Mouse (Mus musculus): ENCODE data around the gene Tspan17. TPM values are rescaled to one million over a fixed set of nuclear protein-coding genes. Genes with fewer than 3 reads are reported as not detected.

Tspan17 gene
- polyA plus RNA-seq, 1 experiment = 23.1 TPM

GRCm38 (mm10) chr13:54837471-54837889, 48.3 kb downstream of the Tspan17 start:
- peak; percentile 73 for DNase-seq (ENCODE audit: low read depth)
- TF ChIP-seq CTCF (IDR thresholded peaks at IDR 0.05; ENCODE audit: borderline replicate concordance, extremely low read depth, insufficient read depth, insufficient read length) (no peak), POLR2A (IDR thresholded peaks at IDR 0.05; ENCODE audit: borderline replicate concordance, extremely low read depth, insufficient read depth, insufficient read length, poor library complexity, severe bottlenecking) (no peak)

- TF ChIP-seq CTCF (IDR thresholded peaks at IDR 0.05; ENCODE audit: borderline replicate concordance, extremely low read depth, insufficient read depth, insufficient read length) = no peak
- TF ChIP-seq POLR2A (IDR thresholded peaks at IDR 0.05; ENCODE audit: borderline replicate concordance, extremely low read depth, insufficient read depth, insufficient read length, poor library complexity, severe bottlenecking) = no peak
- DNase-seq (ENCODE audit: low read depth) = peak; percentile 37
Observed at GRCm38 (mm10) chr13:54838540-54838939, 49.4 kb downstream of the Tspan17 start.

DNA sequence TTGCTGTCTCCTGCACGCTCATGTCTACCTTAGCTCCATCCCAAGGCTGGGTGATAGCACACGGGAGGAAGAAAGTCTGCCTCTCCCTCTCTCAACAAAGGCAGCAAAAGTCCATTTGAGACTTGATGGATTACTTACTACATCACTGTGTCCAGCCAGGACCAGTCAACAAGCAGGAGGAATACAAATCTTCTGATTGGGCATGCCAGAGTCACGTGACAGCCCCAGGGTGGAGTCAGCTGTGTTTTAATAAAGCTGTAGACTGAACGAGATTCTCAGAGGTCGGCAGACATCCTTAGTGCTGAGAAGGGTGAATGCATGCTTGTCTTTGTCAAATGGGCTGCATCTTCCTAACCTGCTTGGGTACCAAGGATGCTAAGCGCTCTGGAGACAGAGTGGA, 50.0 kb downstream of the Tspan17 start:
- TF ChIP-seq CTCF (IDR thresholded peaks at IDR 0.05; ENCODE audit: borderline replicate concordance, extremely low read depth, insufficient read depth, insufficient read length) = no peak
- TF ChIP-seq POLR2A (IDR thresholded peaks at IDR 0.05; ENCODE audit: borderline replicate concordance, extremely low read depth, insufficient read depth, insufficient read length, poor library complexity, severe bottlenecking) = no peak
- no peak for DNase-seq (ENCODE audit: low read depth)

GRCm38 (mm10) chr13:54844579-54844978, 55.4 kb downstream of the Tspan17 start:
- DNase-seq (ENCODE audit: low read depth) = peak; percentile 53
- TF ChIP-seq CTCF (IDR thresholded peaks at IDR 0.05; ENCODE audit: borderline replicate concordance, extremely low read depth, insufficient read depth, insufficient read length) (no peak), POLR2A (IDR thresholded peaks at IDR 0.05; ENCODE audit: borderline replicate concordance, extremely low read depth, insufficient read depth, insufficient read length, poor library complexity, severe bottlenecking) (no peak)

Other genes with a start within 250 kb of the Tspan17 start
- gene 4833439L19Rik, start 223.9 kb upstream of the Tspan17 start, polyA plus RNA-seq (2012; rRNA removed) = 172 and 184 TPM in 2 replicates
- 86.2 and 95.5 TPM in 2 replicates for gene Arl10, start 214.4 kb upstream of the Tspan17 start, polyA plus RNA-seq (2012; rRNA removed)
- 29.8 and 30.8 TPM in 2 replicates for gene Nop16, start 199.3 kb upstream of the Tspan17 start, polyA plus RNA-seq (2012; rRNA removed)
- gene Higd2a, start 199.2 kb upstream of the Tspan17 start, polyA plus RNA-seq (2012; rRNA removed) = 140 and 169 TPM in 2 replicates
- gene Cltb, start 178.0 kb upstream of the Tspan17 start, polyA plus RNA-seq (2012; rRNA removed) = 76.1 and 109 TPM in 2 replicates
- gene Faf2, start 167.6 kb upstream of the Tspan17 start, polyA plus RNA-seq (2012; rRNA removed) = 36.9 and 47.0 TPM in 2 replicates
- 197 and 215 TPM in 2 replicates for gene Rnf44, start 95.5 kb upstream of the Tspan17 start, polyA plus RNA-seq (2012; rRNA removed)
- gene Cdhr2, start 87.9 kb upstream of the Tspan17 start, polyA plus RNA-seq (2012; rRNA removed) = 0.05 and 0.16 TPM in 2 replicates
- 77.7 and 109 TPM in 2 replicates for gene Gprin1, start 39.5 kb upstream of the Tspan17 start, polyA plus RNA-seq (2012; rRNA removed)
- gene Sncb, start 22.8 kb upstream of the Tspan17 start, polyA plus RNA-seq (2012; rRNA removed) = 45.8 and 73.6 TPM in 2 replicates
- not detected in 2 replicates for gene Eif4e1b, start 5.4 kb upstream of the Tspan17 start, polyA plus RNA-seq (2012; rRNA removed)
- gene Unc5a, start 160.0 kb downstream of the Tspan17 start, polyA plus RNA-seq (2012; rRNA removed) = 29.2 and 29.7 TPM in 2 replicates
- gene Hk3, start 232.0 kb downstream of the Tspan17 start, polyA plus RNA-seq (2012; rRNA removed) = 0.90 and 1.1 TPM in 2 replicates